Mouse (Mus musculus): ENCODE measurements at regions not wholly inside any gene's neighbourhood (a gene's known extent, or its start where the extent isn't known, plus 50 kb on each side); places are given as distances from the start of the nearest gene placed in this dataset.

GRCm38 (mm10) chr16:78232205-78232604 is 69.1 kb upstream of the Cxadr start:
- Histone ChIP-seq H3K4me3 (replicated peaks; ENCODE audit: low read depth, low read length) (no peak overlapping the region), H3K27me3 (ENCODE audit: insufficient read depth, low read length) (no peaks in the 10 kb centered on the region), H3K4me2 (ENCODE audit: low read length) (no peak overlapping the region), H3K9ac (ENCODE audit: low read depth, low read length) (no peak overlapping the region), H3K9me3 (replicated peaks; ENCODE audit: low read length) (no peaks in the 10 kb centered on the region), H3K27ac (no peak overlapping the region), H3K4me1 (replicated peaks; ENCODE audit: insufficient read depth, low read length) (no peaks in the 10 kb centered on the region), H3K36me3 (ENCODE audit: insufficient read depth, low read length) (no peaks in the 10 kb centered on the region)
- ATAC-seq (replicated peaks; ENCODE audit: low FRiP score, low read depth) (no peak), DNase-seq (ENCODE audit: low spot score) (no peak)
- WGBS: 78% methylated on average over 2 of the region's 2 CpGs
- no peak for TF ChIP-seq CTCF (IDR thresholded peaks at IDR 0.05; ENCODE audit: low read depth)

- H3K27ac ChIP-seq: no peak overlapping the region
- WGBS: 90% methylated on average over 4 of the region's 4 CpGs
- no peaks in the 10 kb centered on the region for H3K27me3 ChIP-seq (ENCODE audit: insufficient read depth, low read length)
- H3K36me3 ChIP-seq (ENCODE audit: insufficient read depth, low read length): no peaks in the 10 kb centered on the region
- no peaks in the 10 kb centered on the region for H3K4me1 ChIP-seq (replicated peaks; ENCODE audit: insufficient read depth, low read length)
- H3K4me2 ChIP-seq (ENCODE audit: low read length): no peak overlapping the region
- TF ChIP-seq CTCF (IDR thresholded peaks at IDR 0.05; ENCODE audit: low read depth): no peak
- H3K4me3 ChIP-seq (replicated peaks; ENCODE audit: low read depth, low read length): no peak overlapping the region
- no peak overlapping the region for H3K9ac ChIP-seq (ENCODE audit: low read depth, low read length)
- ATAC-seq (replicated peaks; ENCODE audit: low FRiP score, low read depth) (no peak), DNase-seq (ENCODE audit: low spot score) (no peak)
- no peaks in the 10 kb centered on the region for H3K9me3 ChIP-seq (replicated peaks; ENCODE audit: low read length)
Measured at GRCm38 (mm10) chr16:78229013-78229412, 72.3 kb upstream of the Cxadr start.

- Histone ChIP-seq H3K9ac (ENCODE audit: low read depth, low read length) (no peak overlapping the region), H3K27me3 (ENCODE audit: insufficient read depth, low read length) (no peaks in the 10 kb centered on the region), H3K4me3 (replicated peaks; ENCODE audit: low read depth, low read length) (no peak overlapping the region), H3K36me3 (ENCODE audit: insufficient read depth, low read length) (no peaks in the 10 kb centered on the region), H3K4me2 (ENCODE audit: low read length) (no peak overlapping the region), H3K27ac (no peak overlapping the region), H3K9me3 (replicated peaks; ENCODE audit: low read length) (no peaks in the 10 kb centered on the region), H3K4me1 (replicated peaks; ENCODE audit: insufficient read depth, low read length) (no peaks in the 10 kb centered on the region)
- WGBS: 69% methylated on average over 1 of the region's 1 CpGs
- TF ChIP-seq CTCF (IDR thresholded peaks at IDR 0.05; ENCODE audit: low read depth): no peak
- ATAC-seq (replicated peaks; ENCODE audit: low FRiP score, low read depth) (no peak), DNase-seq (ENCODE audit: low spot score) (no peak)
Measured at GRCm38 (mm10) chr16:78222377-78222776, 78.9 kb upstream of the Cxadr start.

GRCm38 (mm10) chr16:78221781-78222180 is 79.5 kb upstream of the Cxadr start:
- DNase-seq (ENCODE audit: low spot score) (no peak), ATAC-seq (replicated peaks; ENCODE audit: low FRiP score, low read depth) (no peak)
- Histone ChIP-seq H3K9ac (ENCODE audit: low read depth, low read length) (no peak overlapping the region), H3K36me3 (ENCODE audit: insufficient read depth, low read length) (no peaks in the 10 kb centered on the region), H3K4me2 (ENCODE audit: low read length) (no peak overlapping the region), H3K4me3 (replicated peaks; ENCODE audit: low read depth, low read length) (no peak overlapping the region), H3K4me1 (replicated peaks; ENCODE audit: insufficient read depth, low read length) (no peaks in the 10 kb centered on the region), H3K9me3 (replicated peaks; ENCODE audit: low read length) (no peaks in the 10 kb centered on the region), H3K27me3 (ENCODE audit: insufficient read depth, low read length) (no peaks in the 10 kb centered on the region), H3K27ac (no peak overlapping the region)
- TF ChIP-seq CTCF (IDR thresholded peaks at IDR 0.05; ENCODE audit: low read depth): no peak
- WGBS: 95% methylated on average over 1 of the region's 1 CpGs

- 47% methylated on average over 6 of the region's 6 CpGs for WGBS
- DNase-seq (ENCODE audit: low spot score) (no peak), ATAC-seq (replicated peaks; ENCODE audit: low FRiP score, low read depth) (no peak)
- Histone ChIP-seq H3K4me2 (ENCODE audit: low read length) (no peak overlapping the region), H3K9ac (ENCODE audit: low read depth, low read length) (no peak overlapping the region), H3K4me1 (replicated peaks; ENCODE audit: insufficient read depth, low read length) (no peaks in the 10 kb centered on the region), H3K27ac (no peak overlapping the region), H3K4me3 (replicated peaks; ENCODE audit: low read depth, low read length) (no peak overlapping the region), H3K36me3 (ENCODE audit: insufficient read depth, low read length) (no peaks in the 10 kb centered on the region), H3K9me3 (replicated peaks; ENCODE audit: low read length) (no peaks in the 10 kb centered on the region), H3K27me3 (ENCODE audit: insufficient read depth, low read length) (no peaks in the 10 kb centered on the region)
- TF ChIP-seq CTCF (IDR thresholded peaks at IDR 0.05; ENCODE audit: low read depth): no peak
Measured at GRCm38 (mm10) chr16:78217633-78218032, 83.7 kb upstream of the Cxadr start.

- Histone ChIP-seq H3K4me3 (replicated peaks; ENCODE audit: low read depth, low read length) (no peak overlapping the region), H3K9ac (ENCODE audit: low read depth, low read length) (no peak overlapping the region)
- no peak for TF ChIP-seq CTCF (IDR thresholded peaks at IDR 0.05; ENCODE audit: low read depth)
Measured at GRCm38 (mm10) chr16:78216752-78217351, 84.4 kb upstream of the Cxadr start.

GRCm38 (mm10) chr16:78211687-78212086 is 89.6 kb upstream of the Cxadr start:
- ATAC-seq (replicated peaks; ENCODE audit: low FRiP score, low read depth) (no peak), DNase-seq (ENCODE audit: low spot score) (no peak)
- Histone ChIP-seq H3K27ac (no peak overlapping the region), H3K4me3 (replicated peaks; ENCODE audit: low read depth, low read length) (no peak overlapping the region), H3K4me2 (ENCODE audit: low read length) (no peak overlapping the region), H3K9me3 (replicated peaks; ENCODE audit: low read length) (no peaks in the 10 kb centered on the region), H3K27me3 (ENCODE audit: insufficient read depth, low read length) (no peaks in the 10 kb centered on the region; the same call in 1 of the 2 replicates), H3K9ac (ENCODE audit: low read depth, low read length) (no peak overlapping the region), H3K36me3 (ENCODE audit: insufficient read depth, low read length) (no peaks in the 10 kb centered on the region), H3K4me1 (replicated peaks; ENCODE audit: insufficient read depth, low read length) (no peaks in the 10 kb centered on the region)
- WGBS: 39% methylated on average over 8 of the region's 8 CpGs
- no peak for TF ChIP-seq CTCF (IDR thresholded peaks at IDR 0.05; ENCODE audit: low read depth)

More at GRCm38 (mm10) chr16:78216752-78217351, 84.4 kb upstream of the Cxadr start:
- H3K27ac ChIP-seq: no peak overlapping the region
- ATAC-seq (replicated peaks; ENCODE audit: low FRiP score, low read depth) (no peak), DNase-seq (ENCODE audit: low spot score) (no peak)
- no peaks in the 10 kb centered on the region for H3K4me1 ChIP-seq (replicated peaks; ENCODE audit: insufficient read depth, low read length)
- no peaks in the 10 kb centered on the region for H3K27me3 ChIP-seq (ENCODE audit: insufficient read depth, low read length)
- H3K4me2 ChIP-seq (ENCODE audit: low read length): no peak overlapping the region
- 44% methylated on average over 9 of the region's 9 CpGs for WGBS
- H3K36me3 ChIP-seq (ENCODE audit: insufficient read depth, low read length): no peaks in the 10 kb centered on the region
- no peaks in the 10 kb centered on the region for H3K9me3 ChIP-seq (replicated peaks; ENCODE audit: low read length)

Measured in kidney, postnatal 0 days (tissue).